Mouse (Mus musculus) erythroblast, embryonic 14.5 days (primary cell): ENCODE measurements around the gene Gm10337.

Experiments used
- GATA1 ChIP-seq: IDR thresholded peaks from 2 replicates; pipeline ENCODE4 v1.6.1; 2012; ENCODE audit warnings: low read length, inconsistent platforms, mixed read lengths
- TAL1 ChIP-seq: IDR thresholded peaks from 3 replicates; pipeline ENCODE4 v1.6.1; 2012; ENCODE audit warnings: low read length, inconsistent platforms, mixed read lengths

DNA sequence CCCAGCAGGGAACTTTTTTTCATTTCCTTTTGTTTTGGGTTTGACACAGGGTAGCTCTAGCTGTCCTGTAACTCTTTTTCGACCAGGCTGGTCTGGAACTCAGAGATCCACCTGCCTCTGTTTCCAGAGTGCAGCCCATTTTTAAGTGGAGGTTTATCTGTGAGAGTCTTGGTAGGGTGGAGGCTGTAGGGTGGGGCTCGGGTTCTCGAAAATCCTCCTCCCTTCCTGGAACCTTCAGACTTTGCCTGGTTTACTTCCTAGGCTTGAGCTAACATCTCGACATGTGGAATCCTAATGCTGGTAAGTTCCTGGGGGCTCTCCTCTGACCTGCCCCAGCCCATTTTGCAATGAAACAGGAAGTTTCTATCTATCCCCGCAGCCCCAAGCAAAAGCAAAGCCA, 43.7 kb upstream of the Gm10337 start:
- no peak for TF ChIP-seq GATA1
- TF ChIP-seq TAL1, result no peak
